Mouse (Mus musculus) ES-E14 (cell line): ENCODE measurements at regions not wholly inside any gene's neighbourhood (a gene's known extent, or its start where the extent isn't known, plus 50 kb on each side); places are given as distances from the start of the nearest gene placed in this dataset.

Experiments
- CHD2 ChIP-seq: IDR thresholded peaks from 2 replicates; pipeline ENCODE4 v1.6.1; 2014; ENCODE audit warnings: mild to moderate bottlenecking, low read depth, low read length, inconsistent platforms
- ZNF384 ChIP-seq: IDR thresholded peaks from 2 replicates; pipeline ENCODE4 v1.6.1; 2012; ENCODE audit warnings: low read depth, low read length, inconsistent platforms

GRCm38 (mm10) chr3:41857446-41857845 is 115.0 kb downstream of the D3Ertd751e start:
- TF ChIP-seq ZNF384 (no peak), CHD2 (no peak)
